Mouse (Mus musculus) left cerebral cortex, adult 11 months (tissue): ENCODE measurements at regions not wholly inside any gene's neighbourhood (a gene's known extent, or its start where the extent isn't known, plus 50 kb on each side); places are given as distances from the start of the nearest gene placed in this dataset.
A peak's percentile ranks its signal among the peaks of the same experiment; 100 is the strongest.

ENCODE experiments used
- DNase-seq: peaks from one replicate; pipeline ENCODE4 v3.0.0; 2022; ENCODE audit warnings: low spot score

DNA sequence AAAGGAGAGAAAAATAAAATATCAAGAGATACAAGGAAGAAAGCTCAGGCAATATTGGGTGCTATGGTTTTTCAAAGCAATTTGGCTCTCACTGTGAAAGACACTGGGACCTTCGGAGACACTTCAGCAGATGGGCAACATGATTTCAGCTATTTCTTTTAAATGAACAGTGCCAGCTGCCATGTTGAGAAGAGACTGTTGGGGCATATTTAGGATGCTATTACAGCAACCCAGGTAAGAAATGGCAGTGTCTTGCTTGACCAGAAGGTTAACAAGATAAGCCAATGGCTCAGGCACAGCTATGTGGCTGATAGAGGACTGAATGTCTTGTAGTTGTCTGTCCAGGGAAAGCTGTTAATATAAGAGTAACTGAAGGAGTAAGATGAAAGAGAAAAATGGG lies 348.6 kb downstream of the Ankrd7 start:
- no peak for DNase-seq

DNA sequence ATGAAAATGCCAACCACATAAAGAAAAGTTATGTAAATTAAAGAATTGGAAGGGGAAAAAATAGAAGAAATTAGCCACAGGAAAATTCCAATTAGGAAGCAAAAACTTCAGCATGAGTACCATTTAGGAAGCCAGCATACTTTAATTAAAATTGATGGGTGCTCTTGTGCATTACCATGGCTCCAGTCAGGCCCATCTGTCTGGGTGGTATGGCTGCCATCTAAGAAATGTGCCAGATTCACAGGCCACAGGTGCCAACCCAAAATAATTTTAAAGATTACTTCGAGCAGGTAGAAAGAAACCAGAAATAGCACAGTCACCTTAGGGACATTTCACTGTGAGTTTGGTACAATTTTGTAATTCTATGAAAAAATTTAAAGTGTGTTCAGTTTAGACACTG lies 349.0 kb downstream of the Ankrd7 start:
- DNase-seq: no peak

- no peak for DNase-seq
These were observed 398.1 kb downstream of the Ankrd7 start for GRCm38 (mm10) chr6:19264075-19264819.

GRCm38 (mm10) chr6:19273207-19273606 lies 407.1 kb downstream of the Ankrd7 start:
- DNase-seq: no peak

DNA sequence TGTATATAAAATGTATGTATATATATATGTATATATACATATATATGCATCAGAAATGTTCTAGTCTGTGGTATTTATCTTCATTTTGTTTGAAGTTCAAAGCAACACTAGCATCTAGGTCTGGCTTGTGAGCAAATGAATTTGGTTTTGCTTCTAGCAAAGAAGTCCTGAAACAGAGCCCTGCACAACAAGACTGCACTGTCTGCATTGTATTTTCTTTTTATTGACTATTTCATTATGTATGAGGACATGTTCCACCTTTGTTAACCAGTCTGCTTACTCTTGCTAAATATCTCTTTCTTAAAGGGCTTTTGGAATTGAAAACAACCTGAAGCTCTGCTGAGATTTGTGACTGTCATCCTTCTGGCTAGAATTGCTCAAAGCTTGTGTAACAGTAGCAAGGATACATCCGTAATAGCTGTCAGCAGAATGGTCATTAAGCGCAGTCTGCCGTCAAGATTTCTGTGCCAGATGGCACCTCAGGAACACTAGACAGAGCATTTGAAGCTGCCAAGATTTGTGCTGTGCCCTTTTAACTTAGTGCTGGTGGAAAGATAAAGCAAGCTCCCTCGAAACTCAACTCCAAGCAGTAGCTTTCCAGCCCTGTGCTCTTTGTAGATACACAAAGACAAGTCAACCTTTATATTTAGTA lies 416.7 kb downstream of the Ankrd7 start:
- peak; percentile 1 for DNase-seq

DNA sequence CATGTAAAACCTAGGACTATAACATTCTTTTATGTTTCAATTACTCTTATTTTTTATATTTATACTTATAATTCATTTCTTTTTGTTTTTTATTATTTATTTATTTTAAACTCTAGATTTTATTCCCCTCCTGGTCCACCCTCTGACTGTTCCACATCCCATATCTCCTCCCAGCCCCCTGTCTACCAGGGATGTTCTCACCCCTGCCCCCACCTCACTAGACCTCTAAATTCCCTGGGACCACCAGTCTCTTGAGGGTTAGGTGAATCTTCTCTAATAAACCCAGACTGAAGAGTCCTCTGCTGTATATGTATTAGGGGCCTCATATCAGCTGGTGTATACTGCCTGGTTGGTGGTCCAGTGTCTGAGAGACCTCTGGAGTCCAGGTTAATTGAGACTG lies 466.5 kb downstream of the Ankrd7 start:
- DNase-seq: no peak

DNA sequence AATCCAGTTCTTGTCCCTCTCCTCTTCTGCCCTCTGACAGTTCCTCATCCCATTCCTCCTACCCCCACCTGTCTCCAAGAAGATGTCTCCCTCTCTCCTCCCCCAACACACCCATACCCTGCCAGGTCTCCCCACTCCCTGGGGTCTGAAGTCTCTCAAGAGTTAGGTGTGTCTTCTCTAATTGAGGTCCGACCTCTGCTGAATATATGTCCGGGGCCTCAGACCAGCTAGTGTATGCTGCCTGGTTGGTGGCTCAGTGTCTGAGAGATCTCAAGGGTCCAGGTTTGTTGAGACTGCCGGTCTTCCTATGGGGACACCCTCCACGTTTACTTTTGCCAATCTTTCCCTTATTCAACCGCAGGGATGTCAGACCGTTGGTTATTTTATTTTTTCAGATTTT lies 469.5 kb downstream of the Ankrd7 start:
- no peak for DNase-seq

GRCm38 (mm10) chr6:19338470-19338869 lies 472.4 kb downstream of the Ankrd7 start:
- DNase-seq: no peak
